Mouse (Mus musculus) limb, embryonic 14.5 days (tissue): ENCODE data around the gene Pusl1. TPM values are rescaled to one million over a fixed set of nuclear protein-coding genes. Genes with fewer than 3 reads are reported as not detected.

Source experiments
- ATAC-seq: fragments of 200-750 bp; cut with Nextera tagmentation; 2 replicates; pipeline ENCODE4 v1.8.0; 2017; ENCODE audit warnings: low read depth, moderate number of reproducible peaks, moderate TSS enrichment; ENCODE audit not compliant: low FRiP score
- DNase-seq: peaks from one replicate; pipeline ENCODE4 v3.0.0-alpha.2; 2015; ENCODE audit warnings: low spot score
- H3K27ac ChIP-seq: fragments of 300-500 bp; sonication (generic); replicated peaks from 2 replicates; pipeline ENCODE4 v1.5.1; 2014; ENCODE audit warnings: low read depth, mild to moderate bottlenecking, low read length, moderate library complexity, mixed read lengths
- H3K27me3 ChIP-seq: fragments of 300-500 bp; sonication (generic); 2 replicates; pipeline ENCODE4 v1.6.1; 2014; ENCODE audit warnings: low read length, mixed read lengths; ENCODE audit not compliant: control insufficient read depth, insufficient read depth
- H3K36me3 ChIP-seq: fragments of 300-500 bp; sonication (generic); 2 replicates; pipeline ENCODE4 v1.6.1; 2014; ENCODE audit warnings: mild to moderate bottlenecking, low read length, moderate library complexity, mixed read lengths; ENCODE audit not compliant: control insufficient read depth, insufficient read depth
- H3K4me1 ChIP-seq: fragments of 300-500 bp; sonication (generic); 2 replicates; pipeline ENCODE4 v1.6.1; 2014; ENCODE audit warnings: antibody characterized with exemption, low read length, mixed read lengths; ENCODE audit not compliant: control insufficient read depth, insufficient read depth
- H3K4me2 ChIP-seq: fragments of 300-500 bp; sonication (generic); replicated peaks from 2 replicates; pipeline ENCODE4 v1.6.1; 2014; ENCODE audit warnings: low read depth, mild to moderate bottlenecking, low read length, moderate library complexity; ENCODE audit not compliant: severe bottlenecking
- H3K4me3 ChIP-seq: fragments of 300-500 bp; sonication (generic); replicated peaks from 2 replicates; pipeline ENCODE4 v1.5.1; 2014; ENCODE audit warnings: low read length
- H3K9ac ChIP-seq: fragments of 300-500 bp; sonication (generic); 2 replicates; pipeline ENCODE4 v1.6.1; 2014; ENCODE audit warnings: mild to moderate bottlenecking, low read depth, low read length, moderate library complexity; ENCODE audit not compliant: severe bottlenecking
- H3K9me3 ChIP-seq: fragments of 300-500 bp; sonication (generic); 2 replicates; pipeline ENCODE4 v1.6.1; 2016; ENCODE audit warnings: low read length; ENCODE audit not compliant: control insufficient read depth
- POLR2A ChIP-seq: fragments of 200-500 bp; IDR thresholded peaks from 2 replicates; pipeline ENCODE4 v1.8.0; 2012; ENCODE audit warnings: inconsistent platforms, mild to moderate bottlenecking, moderate library complexity, borderline replicate concordance; ENCODE audit not compliant: insufficient read depth, insufficient read length; ENCODE audit errors: extremely low read depth
- WGBS: fragments of 180-500 bp; shearing (Covaris S2); extraction: QIAGEN DNeasy Blood & Tissue Kit; methylation state at CpG from one replicate; pipeline ENCODE4 v1.1.7; 2014; 5-methylcytosine and 5-hydroxymethylcytosine counted together
- polyA plus RNA-seq, 2 experiments: library from polyadenylated mRNA; depleted of rRNA in 1 of 2; stranded (reverse) in 1 of 2; unstranded in 1 of 2; fragments of >200 nt; fragmentation: Nextera tagmentation in 1 of 2; extraction: Ambion mirVana in 1 of 2; gene quantifications; 2 replicates each; pipeline versions ENCODE4 v1.2.1 to v1.2.3; 2012 to 2014

The Pusl1 gene
- polyA plus RNA-seq (2012; rRNA removed) (95.7 and 125 TPM in 2 replicates), polyA plus RNA-seq (2014; fragmentation: Nextera tagmentation; extraction: Ambion mirVana) (54.9 and 57.2 TPM in 2 replicates)

DNA sequence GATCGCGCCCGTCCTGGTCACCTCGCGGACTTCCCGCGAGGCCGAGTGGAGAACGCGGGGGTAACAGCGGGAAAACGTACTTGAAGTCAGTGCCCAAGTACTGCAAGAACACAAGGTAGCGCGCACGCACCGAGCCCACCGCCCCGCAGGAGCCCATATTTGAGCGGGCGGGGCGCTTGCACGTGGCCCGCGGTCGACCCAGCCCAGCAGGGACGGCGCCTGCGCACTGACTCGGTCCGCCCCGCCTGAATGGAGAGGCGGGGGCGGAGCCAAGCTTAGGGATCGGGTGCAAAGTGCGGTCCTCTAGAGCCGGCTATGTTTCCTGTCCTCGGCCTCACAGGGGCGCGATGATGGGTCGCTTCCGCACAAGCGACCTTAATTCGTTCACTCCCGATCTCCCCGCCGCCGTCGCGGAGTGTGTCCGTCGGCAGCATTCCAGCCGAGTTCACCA is at the start of gene Pusl1, which contains the start of gene Acap3:
Pusl1 (minus strand) TSS at position 231 of the 451 bp plus-strand sequence.
Acap3 (plus strand) TSS at position 272 of the 451 bp plus-strand sequence.
- DNase-seq = peak; percentile 96
- 1% methylated on average over 38 of the region's 52 CpGs for WGBS
- peaks cover 32% of the 10 kb centered on the region for H3K36me3 ChIP-seq
- peaks cover 25% of the 10 kb centered on the region for H3K4me1 ChIP-seq
- peak within 1 kb of the TSS; percentile 96 for H3K4me2 ChIP-seq
- no peaks in the 10 kb centered on the region for H3K9me3 ChIP-seq
- no peaks in the 10 kb centered on the region for H3K27me3 ChIP-seq
- H3K4me3 ChIP-seq = peak within 1 kb of the TSS; percentile 88
- H3K27ac ChIP-seq = peak within 1 kb of the TSS; percentile 89
- peak within 1 kb of the TSS; percentile 75 for H3K9ac ChIP-seq
- no peak for TF ChIP-seq POLR2A
- ATAC-seq = peak; percentile 94

DNA sequence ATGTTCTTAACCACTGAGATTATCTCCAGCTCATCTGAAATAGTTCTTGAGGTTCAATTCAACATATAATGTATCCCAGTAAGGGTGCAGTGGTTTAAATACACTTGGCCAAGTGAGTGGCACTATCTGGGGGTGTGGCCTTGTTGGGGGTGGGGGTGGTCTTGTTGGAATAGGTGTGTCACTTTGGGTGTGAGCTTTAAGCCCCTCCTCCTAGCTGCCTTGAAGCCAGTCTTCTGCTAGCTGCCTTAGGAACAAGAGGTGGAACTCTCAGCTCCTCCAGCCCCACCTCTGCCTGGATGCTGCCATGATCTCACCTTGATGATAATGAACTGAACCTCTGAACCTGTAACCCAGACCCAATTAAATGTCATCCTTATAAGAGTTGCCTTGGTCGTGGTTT is 40.5 kb upstream of the Pusl1 start:
- ATAC-seq (no peak), DNase-seq (no peak)
- Histone ChIP-seq H3K9ac (no peak overlapping the region), H3K27ac (no peak overlapping the region), H3K4me1 (no peaks in the 10 kb centered on the region), H3K27me3 (no peaks in the 10 kb centered on the region), H3K4me2 (no peak overlapping the region), H3K4me3 (no peak overlapping the region), H3K36me3 (no peaks in the 10 kb centered on the region), H3K9me3 (no peaks in the 10 kb centered on the region)
- 61% methylated on average over 1 of the region's 1 CpGs for WGBS
- TF ChIP-seq POLR2A = no peak

DNA sequence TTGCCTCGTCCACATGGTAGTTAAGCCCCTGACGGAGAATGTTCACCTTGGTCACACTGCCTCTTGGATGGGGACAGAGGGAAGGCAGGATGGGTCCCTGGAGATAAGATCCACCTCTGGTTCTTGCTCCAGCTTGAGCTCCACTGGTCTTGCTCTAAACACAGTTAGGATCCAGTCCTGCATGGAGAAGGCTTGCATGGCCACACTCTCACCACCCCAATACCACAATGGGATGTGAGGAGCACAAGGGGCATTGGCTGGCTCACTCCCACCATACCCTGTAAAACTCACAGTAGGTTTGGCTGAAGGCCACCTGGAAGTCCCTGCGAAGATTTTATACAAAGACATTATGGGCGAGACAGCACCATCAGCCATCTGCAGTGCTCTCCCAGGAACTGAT is 17.2 kb upstream of the Pusl1 start:
- TF ChIP-seq POLR2A = no peak
- DNase-seq = no peak
- no peak for ATAC-seq
- H3K36me3 ChIP-seq = peaks cover 7% of the 10 kb centered on the region; the same call in 1 of the 2 replicates
- H3K4me2 ChIP-seq = no peak overlapping the region
- no peak overlapping the region for H3K4me3 ChIP-seq
- H3K9me3 ChIP-seq = no peaks in the 10 kb centered on the region
- H3K4me1 ChIP-seq = no peaks in the 10 kb centered on the region
- no peak overlapping the region for H3K27ac ChIP-seq
- no peaks in the 10 kb centered on the region for H3K27me3 ChIP-seq
- WGBS = 81% methylated on average over 4 of the region's 4 CpGs
- no peak overlapping the region for H3K9ac ChIP-seq

DNA sequence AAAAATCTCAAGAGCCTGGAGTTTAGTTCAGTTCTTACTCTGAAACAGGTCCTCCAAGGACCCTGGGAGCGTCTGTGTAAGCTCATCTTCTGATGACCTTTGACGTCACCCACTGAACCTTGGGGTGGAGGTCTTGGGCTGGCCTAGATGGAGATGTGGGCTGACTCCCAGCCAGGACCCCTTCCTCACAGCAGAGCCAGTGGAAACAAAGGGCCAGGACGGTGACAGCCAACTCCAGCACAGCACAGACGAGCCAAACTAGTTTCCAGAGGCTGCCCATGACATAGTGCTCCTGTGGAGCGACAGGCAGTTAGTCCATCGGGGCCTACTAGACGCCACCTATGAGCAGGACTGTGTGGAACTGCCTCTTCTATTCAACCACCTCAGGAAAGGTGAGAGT is 16.7 kb upstream of the Pusl1 start:
- no peak for ATAC-seq
- Histone ChIP-seq H3K4me3 (no peak overlapping the region), H3K9me3 (no peaks in the 10 kb centered on the region), H3K9ac (no peak overlapping the region), H3K27me3 (no peaks in the 10 kb centered on the region), H3K36me3 (peaks cover 12% of the 10 kb centered on the region), H3K4me1 (no peaks in the 10 kb centered on the region), H3K4me2 (no peak overlapping the region), H3K27ac (no peak overlapping the region)
- 65% methylated on average over 7 of the region's 7 CpGs for WGBS
- no peak for DNase-seq
- TF ChIP-seq POLR2A = no peak

DNA sequence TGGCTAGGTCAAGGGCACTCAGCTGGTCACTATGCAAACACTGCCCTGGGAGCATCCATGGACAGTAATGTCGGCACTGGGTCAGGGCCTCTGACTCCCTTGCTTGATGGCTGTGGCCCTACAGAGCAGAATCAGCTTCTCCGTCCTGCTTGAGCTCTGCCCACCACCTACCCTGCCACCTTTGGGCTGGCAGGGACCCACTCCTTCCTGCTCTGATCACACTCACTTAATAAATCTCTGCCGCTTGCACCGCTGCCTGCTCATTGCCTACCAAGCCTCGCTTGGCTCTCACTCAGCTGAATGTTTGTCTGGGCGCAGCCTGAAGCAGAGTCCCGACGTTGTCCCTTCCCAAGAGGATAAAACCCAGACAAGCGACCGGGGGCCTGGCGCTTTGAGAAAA is 15.4 kb upstream of the Pusl1 start:
- no peaks in the 10 kb centered on the region for H3K4me1 ChIP-seq
- DNase-seq (no peak), ATAC-seq (no peak)
- no peak overlapping the region for H3K27ac ChIP-seq
- no peak overlapping the region for H3K4me3 ChIP-seq
- H3K9me3 ChIP-seq = no peaks in the 10 kb centered on the region
- peaks cover 23% of the 10 kb centered on the region for H3K36me3 ChIP-seq
- H3K27me3 ChIP-seq = no peaks in the 10 kb centered on the region
- no peak overlapping the region for H3K9ac ChIP-seq
- 88% methylated on average over 11 of the region's 11 CpGs for WGBS
- TF ChIP-seq POLR2A = no peak
- no peak overlapping the region for H3K4me2 ChIP-seq
